Mouse (Mus musculus) embryo, embryonic 10.5 days (tissue): ENCODE measurements around the gene Glis1.

Source experiments
- DNase-seq: peaks from one replicate; pipeline ENCODE4 v3.0.0-alpha.2; 2015; ENCODE audit warnings: low spot score

The Glis1 gene

GRCm38 (mm10) chr4:107624951-107625350 lies 190.6 kb downstream of the Glis1 start:
- peak; percentile 77 for DNase-seq

DNA sequence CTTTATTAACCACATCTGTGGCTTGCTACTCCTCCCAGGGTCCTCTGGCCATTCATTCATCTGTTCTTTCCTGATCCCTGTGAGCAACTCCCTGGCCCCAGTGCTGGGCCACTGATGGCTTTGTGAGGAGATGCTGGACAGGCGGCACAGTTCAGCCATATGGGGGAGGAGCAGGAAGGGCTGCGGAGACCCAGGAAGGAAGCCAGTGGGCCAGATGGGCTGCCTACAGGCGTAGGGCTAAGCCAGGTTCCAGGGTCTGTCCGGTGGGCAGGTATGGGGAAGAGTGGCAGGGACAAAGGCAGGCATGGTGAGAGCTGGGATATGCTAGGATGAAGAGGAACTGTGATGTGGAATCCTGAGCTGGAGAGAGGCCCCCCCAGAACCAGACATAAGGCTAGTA lies 193.8 kb downstream of the Glis1 start:
- DNase-seq, result no peak

DNA sequence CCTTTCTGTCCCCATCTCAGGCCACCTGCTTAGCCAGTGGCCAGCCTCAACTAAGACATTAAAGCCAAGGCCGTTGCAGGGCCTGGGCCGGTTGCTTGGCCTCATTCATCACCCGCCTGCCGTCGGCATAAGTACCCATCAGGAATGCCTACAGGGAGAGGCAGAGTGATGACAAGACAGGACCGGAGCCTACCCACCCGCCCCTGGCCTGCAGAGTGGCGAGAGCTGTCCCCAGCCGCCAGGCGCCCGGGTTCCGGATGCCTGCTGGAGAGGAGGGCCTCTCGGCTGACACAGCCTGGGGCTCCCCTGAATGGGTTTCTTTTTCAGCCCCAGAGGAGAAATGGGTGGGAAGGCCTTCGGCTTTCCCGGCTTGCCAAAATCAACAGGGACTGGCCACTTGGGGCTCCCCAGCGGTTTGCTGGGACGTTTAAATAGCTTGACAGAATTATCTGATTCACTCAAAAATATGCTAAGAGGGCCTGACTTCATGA lies 194.6 kb downstream of the Glis1 start:
- no peak for DNase-seq

- no peak for DNase-seq
These were observed 200.2 kb downstream of the Glis1 start for GRCm38 (mm10) chr4:107634631-107635030.

- no peak for DNase-seq
These were observed 201.7 kb downstream of the Glis1 start for GRCm38 (mm10) chr4:107636099-107636498.

GRCm38 (mm10) chr4:107637670-107638069 lies 203.3 kb downstream of the Glis1 start:
- peak; percentile 65 for DNase-seq

DNA sequence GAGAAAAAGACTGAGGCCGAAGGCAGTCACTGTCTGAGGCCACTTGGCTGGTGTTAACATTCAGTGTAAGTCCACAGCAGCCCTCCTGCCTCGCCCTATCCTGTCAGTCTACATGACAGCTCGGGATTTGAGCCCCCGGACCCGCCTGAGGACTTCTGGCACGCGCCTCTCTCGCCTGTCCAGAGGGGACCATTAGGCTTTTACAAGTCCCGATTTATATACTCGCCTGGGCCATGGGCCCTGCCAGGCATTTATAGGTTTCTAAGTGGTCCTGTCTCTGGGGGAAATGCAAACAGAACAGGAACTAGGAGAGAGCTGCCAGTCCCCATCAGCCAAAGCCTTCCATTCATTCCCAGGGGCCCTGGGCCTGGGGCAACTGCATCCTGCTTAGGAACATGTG lies 203.9 kb downstream of the Glis1 start:
- no peak for DNase-seq

GRCm38 (mm10) chr4:107641624-107642023 lies 207.2 kb downstream of the Glis1 start:
- DNase-seq, result no peak

- no peak for DNase-seq
These were observed 214.6 kb downstream of the Glis1 start for GRCm38 (mm10) chr4:107648959-107649485.

- DNase-seq, result peak; percentile 47
These were observed 216.7 kb downstream of the Glis1 start for GRCm38 (mm10) chr4:107651021-107651496.

DNA sequence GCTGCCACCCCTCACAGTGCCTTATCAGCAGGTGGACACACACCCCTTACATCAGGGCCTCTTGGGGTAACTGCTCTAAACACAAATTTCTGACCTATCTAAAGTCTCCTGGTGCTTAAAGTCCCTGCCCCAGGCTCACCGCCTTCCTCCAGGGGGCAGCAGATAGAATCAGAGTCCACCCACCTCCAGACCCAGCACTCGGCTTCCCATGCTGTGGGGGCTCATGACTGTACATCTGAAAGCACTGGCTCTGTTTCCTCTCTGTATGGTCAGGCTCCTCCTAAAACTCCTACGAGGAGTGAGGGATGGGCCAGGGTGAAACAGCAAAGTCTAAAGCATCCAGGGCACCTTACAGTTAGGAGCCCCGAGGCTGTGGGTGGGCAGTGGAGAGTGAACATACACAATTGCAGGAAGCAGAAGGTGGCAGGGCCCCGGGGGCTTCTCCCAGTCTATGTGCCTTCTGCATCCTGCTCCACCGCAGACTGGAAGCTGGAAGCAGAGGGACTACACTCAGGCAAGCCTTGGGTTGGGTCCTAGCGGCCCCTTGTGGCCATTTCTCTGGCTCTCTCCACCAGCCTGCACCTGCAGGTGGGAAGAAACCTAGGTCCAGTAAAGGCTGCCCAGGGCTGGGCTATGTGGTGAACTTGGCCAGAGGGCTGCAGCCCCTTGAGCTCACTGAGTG lies 218.3 kb downstream of the Glis1 start:
- DNase-seq, result peak; percentile 92

- no peak for DNase-seq
These were observed 218.9 kb downstream of the Glis1 start for GRCm38 (mm10) chr4:107653280-107653643.

DNA sequence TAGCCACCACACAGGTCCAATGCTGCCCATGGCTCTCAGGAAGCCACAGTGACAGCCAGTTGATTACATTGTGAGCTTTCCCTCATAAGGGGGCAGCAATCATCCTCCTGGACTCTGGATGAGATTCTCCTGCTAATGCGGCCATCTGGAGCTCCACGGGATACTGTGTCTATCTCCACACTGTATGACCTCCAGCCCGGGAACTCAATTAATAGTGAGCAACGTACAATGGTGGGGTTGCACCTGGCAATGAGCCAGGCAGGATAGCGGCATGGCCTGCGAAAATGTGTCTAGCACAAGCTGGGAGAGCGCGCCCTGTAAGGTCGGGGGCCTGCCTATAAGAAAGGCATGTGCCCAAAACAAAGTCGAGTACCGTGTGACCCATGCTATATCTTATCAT lies 226.3 kb downstream of the Glis1 start:
- DNase-seq, result no peak

- no peak for DNase-seq
These were observed 234.1 kb downstream of the Glis1 start for GRCm38 (mm10) chr4:107668514-107668913.

- no peak for DNase-seq
These were observed 236.3 kb downstream of the Glis1 start for GRCm38 (mm10) chr4:107670731-107671130.

DNA sequence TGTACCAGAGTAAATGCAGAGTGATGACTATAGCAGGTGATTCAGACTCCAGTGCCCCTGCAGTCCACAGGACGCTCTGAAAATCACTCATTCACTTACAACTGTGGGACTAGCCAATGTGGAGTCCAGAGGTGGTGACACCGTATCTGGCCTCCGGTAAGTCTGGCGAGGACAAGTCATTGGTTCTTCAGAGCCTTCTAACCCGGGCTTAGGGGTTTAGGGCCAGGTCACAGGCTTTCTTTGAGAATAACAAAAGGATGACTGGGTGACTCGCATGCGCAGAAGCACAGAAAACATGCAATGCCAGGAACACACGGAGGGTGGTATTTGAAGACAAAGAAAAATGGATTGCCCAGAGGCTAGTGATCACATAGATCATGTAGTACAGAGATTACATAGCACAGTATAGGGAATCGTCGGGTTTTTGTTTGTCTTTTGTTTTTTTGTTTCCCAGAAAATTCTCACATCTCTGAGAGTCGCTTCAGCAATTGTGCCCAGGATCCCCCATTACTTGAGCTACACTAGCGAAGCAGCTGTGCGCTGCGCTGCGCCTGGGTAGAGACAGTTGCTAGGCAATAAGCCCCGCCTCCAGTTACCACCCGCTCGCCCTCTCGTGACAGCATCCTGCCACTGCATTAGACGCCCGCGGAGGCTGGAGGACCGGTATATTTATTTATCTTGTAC lies 239.4 kb downstream of the Glis1 start:
- peak; percentile 94 for DNase-seq

GRCm38 (mm10) chr4:107674322-107674644 lies 239.9 kb downstream of the Glis1 start:
- no peak for DNase-seq

DNA sequence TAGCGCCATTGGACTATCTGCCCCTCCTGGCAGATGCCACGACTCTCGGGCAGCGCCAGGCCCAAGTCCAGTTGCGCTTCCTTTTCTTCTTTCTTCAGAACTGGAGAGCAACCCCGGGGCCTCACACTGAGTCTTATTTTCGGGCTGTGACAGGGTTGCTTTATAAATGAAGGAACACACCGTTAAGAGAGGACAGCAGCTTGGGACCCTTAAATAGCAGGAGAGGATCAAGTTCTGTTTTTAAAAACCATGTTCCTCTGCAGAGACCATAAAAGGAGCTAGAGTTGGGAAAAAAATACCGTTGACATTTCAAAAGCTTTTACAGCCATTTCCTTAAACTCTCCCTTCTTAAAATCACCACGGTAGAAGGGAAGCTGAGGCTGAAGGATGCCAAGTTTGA lies 241.3 kb downstream of the Glis1 start:
- no peak for DNase-seq

- peak; percentile 77 for DNase-seq
These were observed 246.1 kb downstream of the Glis1 start for GRCm38 (mm10) chr4:107680311-107681098.

DNA sequence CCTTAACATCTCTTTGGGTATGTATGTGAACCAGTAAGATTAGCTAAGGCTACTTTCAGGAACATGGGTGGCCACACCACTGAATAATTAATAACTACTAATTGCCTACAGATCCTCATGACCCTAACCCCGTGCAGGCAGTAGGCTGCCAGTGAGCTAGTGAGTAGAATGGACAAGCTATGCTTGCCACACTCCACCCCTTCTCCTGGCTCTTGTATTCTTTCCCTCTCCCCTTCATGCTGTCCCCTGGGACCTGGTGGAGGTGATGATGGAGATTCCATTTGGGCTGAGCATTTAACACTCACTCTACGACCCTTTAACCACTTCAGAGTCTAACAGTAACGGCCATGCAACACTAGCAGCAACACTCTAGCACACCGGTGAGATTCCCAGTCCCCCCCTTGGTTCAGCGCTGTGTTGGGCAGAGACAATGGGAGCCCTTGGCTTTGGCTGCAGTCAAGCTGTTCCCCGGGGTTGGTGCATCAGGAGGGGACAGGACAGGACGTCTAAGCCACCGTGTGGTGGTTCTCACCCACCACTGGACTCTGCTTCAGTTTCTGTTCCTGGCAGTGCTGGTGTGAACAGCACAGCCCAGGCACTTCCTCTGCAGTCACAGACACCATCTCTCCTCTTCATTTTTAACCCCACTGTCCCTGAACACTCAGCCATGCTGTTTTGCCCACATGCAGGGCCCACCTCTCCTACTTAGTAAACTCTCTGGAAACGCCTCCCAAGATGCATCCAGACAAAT lies 246.9 kb downstream of the Glis1 start:
- DNase-seq, result peak; percentile 35

DNA sequence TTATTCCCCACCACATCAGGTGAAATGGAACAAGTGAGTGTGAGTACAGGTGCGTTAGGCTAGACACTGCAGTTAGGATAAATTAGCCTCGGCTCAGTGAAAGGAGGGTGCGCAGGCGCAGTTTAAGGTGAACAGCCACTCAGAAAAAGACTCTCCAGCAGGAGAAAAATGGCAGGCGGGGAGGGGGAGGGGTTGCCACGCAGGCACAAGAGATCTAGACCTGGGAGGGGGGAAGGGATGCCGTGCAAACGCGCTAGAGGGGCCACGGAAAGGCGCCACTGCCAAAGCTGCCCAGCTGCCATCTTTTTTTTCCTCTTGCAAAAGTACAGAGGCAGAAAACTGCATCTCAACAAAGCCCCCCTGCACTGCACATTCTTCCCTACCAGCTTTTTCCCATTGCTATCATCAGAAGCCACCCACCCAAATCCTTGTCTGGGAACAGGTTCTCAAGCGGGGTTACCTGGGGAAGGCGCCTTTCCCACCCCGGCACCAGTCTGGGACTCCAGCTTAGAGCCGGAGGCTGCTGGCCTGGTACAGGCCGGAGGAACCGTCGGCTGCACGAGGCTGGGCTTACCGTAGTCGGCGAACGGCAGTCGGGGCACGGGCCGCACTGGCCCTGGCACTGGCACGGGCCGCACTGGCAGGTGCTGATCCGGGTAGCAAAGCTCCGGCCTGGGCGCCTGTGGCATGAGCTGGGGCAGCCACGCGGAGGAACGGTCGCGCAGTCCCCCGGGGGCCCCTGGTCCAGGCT lies 248.8 kb downstream of the Glis1 start:
- DNase-seq, result no peak
